Mouse (Mus musculus) cerebellum, postnatal 4 days (tissue): ENCODE measurements around the gene Etv4.

ENCODE experiments used
- DNase-seq, 2 experiments: peaks; one replicate each; pipeline ENCODE4 v3.0.0; 2022; ENCODE audit warnings: low spot score in 2 of 2, mixed read lengths in 1 of 2

Etv4 gene

DNA sequence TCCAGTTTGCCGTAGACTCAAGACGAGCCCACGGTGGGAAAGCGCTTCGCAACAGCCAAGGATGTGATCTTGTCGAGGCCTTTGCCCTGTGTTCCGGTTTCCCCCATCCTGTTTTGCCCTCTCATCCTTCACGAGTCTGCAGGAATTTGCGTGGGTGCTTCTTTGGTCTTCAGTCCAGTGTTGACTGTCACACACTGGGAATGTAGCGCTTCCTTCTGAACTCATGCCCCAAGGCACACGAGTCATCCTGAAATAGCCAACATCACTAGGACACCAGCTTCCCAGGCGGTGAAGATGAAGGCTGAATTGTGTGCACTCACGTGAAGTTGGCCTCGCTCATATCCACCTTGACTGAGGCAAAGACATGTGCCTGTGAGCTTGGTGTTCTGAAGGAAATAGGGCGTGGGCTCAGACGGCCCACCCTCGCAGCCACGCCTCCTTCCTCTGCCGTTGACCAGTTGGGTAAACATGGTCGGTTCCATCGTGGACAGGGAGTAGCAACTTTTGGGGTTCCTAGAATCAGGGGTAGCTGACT, 65.1 kb downstream of the Etv4 start:
- DNase-seq, result no peak
